Mouse (Mus musculus) neural tube, embryonic 15.5 days (tissue): ENCODE results near the gene Hnrnpd. TPM values are rescaled to one million over a fixed set of nuclear protein-coding genes. Genes with fewer than 3 reads are reported as not detected.

Source experiments
- ATAC-seq: fragments of 200-750 bp; cut with Nextera tagmentation; 2 replicates; pipeline ENCODE4 v1.8.0; 2017; ENCODE audit warnings: mild to moderate bottlenecking, moderate TSS enrichment, moderate library complexity; ENCODE audit not compliant: low FRiP score
- H3K27ac ChIP-seq: fragments of 300-500 bp; sonication (generic); replicated peaks from 2 replicates; pipeline ENCODE4 v1.5.1; 2015; ENCODE audit warnings: mild to moderate bottlenecking, inconsistent platforms
- H3K27me3 ChIP-seq: fragments of 300-500 bp; sonication (generic); replicated peaks from 2 replicates; pipeline ENCODE4 v1.6.1; 2015; ENCODE audit warnings: inconsistent platforms
- H3K36me3 ChIP-seq: fragments of 300-500 bp; sonication (generic); 2 replicates; pipeline ENCODE4 v1.6.1; 2015; ENCODE audit warnings: inconsistent platforms
- H3K4me1 ChIP-seq: fragments of 300-500 bp; sonication (generic); 2 replicates; pipeline ENCODE4 v1.6.1; 2015; ENCODE audit warnings: inconsistent platforms
- H3K4me2 ChIP-seq: fragments of 300-500 bp; sonication (generic); 2 replicates; pipeline ENCODE4 v1.6.1; 2015; ENCODE audit warnings: inconsistent platforms, mild to moderate bottlenecking, moderate library complexity
- H3K4me3 ChIP-seq: fragments of 300-500 bp; sonication (generic); replicated peaks from 2 replicates; pipeline ENCODE4 v1.5.1; 2015; ENCODE audit warnings: mild to moderate bottlenecking, inconsistent platforms
- H3K9ac ChIP-seq: fragments of 300-500 bp; sonication (generic); replicated peaks from 2 replicates; pipeline ENCODE4 v1.6.1; 2015; ENCODE audit warnings: mild to moderate bottlenecking, inconsistent platforms
- H3K9me3 ChIP-seq: fragments of 300-500 bp; sonication (generic); replicated peaks from 2 replicates; pipeline ENCODE4 v1.6.1; 2016; ENCODE audit warnings: inconsistent platforms
- WGBS: fragments of 180-500 bp; shearing (Covaris S2); methylation state at CpG from one replicate; pipeline ENCODE4 v1.1.7; 2015; ENCODE audit warnings: mixed read lengths; 5-methylcytosine and 5-hydroxymethylcytosine counted together
- polyA plus RNA-seq: library from polyadenylated mRNA; unstranded; fragments of >200 nt; fragmentation: Nextera tagmentation; extraction: Ambion mirVana; gene quantifications from 2 replicates; pipeline ENCODE4 v1.2.1, GENCODE M21; 2015

Hnrnpd gene
- polyA plus RNA-seq, 1 experiment from 2014 or later = 128 TPM

GRCm38 (mm10) chr5:100000048-100000447 is 21.3 kb upstream of the Hnrnpd start:
- Histone ChIP-seq H3K4me3 (no peak overlapping the region), H3K9ac (no peak overlapping the region), H3K27ac (no peak overlapping the region), H3K9me3 (0 out of 2 replicates have a peak, but pooled peaks cover 6% of the 10 kb centered on the region), H3K36me3 (no peaks in the 10 kb centered on the region), H3K4me1 (no peaks in the 10 kb centered on the region), H3K4me2 (no peak overlapping the region), H3K27me3 (no peaks in the 10 kb centered on the region)
- WGBS = 73% methylated on average over 7 of the region's 7 CpGs
- ATAC-seq = no peak

GRCm38 (mm10) chr5:99994680-99995079 is 15.9 kb upstream of the Hnrnpd start:
- H3K4me1 ChIP-seq = no peaks in the 10 kb centered on the region
- no peaks in the 10 kb centered on the region for H3K36me3 ChIP-seq
- H3K9me3 ChIP-seq = 0 out of 2 replicates have a peak, but pooled peaks cover 6% of the 10 kb centered on the region
- no peak overlapping the region for H3K4me2 ChIP-seq
- no peak overlapping the region for H3K27ac ChIP-seq
- 96% methylated on average over 3 of the region's 3 CpGs for WGBS
- no peak overlapping the region for H3K4me3 ChIP-seq
- H3K27me3 ChIP-seq = no peaks in the 10 kb centered on the region
- H3K9ac ChIP-seq = no peak overlapping the region
- ATAC-seq = no peak

DNA sequence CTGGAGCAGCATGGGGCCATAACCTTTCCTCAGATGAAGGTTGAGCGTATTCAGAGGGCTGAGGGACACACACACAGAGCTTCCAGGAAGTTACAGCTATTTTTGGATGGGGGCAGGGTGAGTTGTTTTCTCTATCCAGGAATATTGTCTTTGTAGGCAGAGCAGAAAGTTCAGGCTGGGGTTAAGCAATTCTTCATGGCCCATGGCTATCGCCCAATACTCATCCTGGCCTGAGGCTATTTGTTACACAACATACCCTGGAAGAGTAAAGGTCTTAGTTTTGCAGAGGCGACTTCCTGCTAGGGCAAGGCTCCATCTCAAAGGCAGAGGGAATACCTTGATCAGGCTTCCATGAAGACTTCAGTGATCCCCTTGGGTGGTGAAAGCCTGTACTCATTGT is 15.4 kb upstream of the Hnrnpd start:
- Histone ChIP-seq H3K36me3 (no peaks in the 10 kb centered on the region), H3K4me2 (no peak overlapping the region), H3K9me3 (0 out of 2 replicates have a peak, but pooled peaks cover 6% of the 10 kb centered on the region), H3K4me1 (no peaks in the 10 kb centered on the region), H3K27me3 (no peaks in the 10 kb centered on the region), H3K27ac (no peak overlapping the region), H3K9ac (no peak overlapping the region), H3K4me3 (no peak overlapping the region)
- ATAC-seq = no peak
- 77% methylated on average over 3 of the region's 3 CpGs for WGBS

DNA sequence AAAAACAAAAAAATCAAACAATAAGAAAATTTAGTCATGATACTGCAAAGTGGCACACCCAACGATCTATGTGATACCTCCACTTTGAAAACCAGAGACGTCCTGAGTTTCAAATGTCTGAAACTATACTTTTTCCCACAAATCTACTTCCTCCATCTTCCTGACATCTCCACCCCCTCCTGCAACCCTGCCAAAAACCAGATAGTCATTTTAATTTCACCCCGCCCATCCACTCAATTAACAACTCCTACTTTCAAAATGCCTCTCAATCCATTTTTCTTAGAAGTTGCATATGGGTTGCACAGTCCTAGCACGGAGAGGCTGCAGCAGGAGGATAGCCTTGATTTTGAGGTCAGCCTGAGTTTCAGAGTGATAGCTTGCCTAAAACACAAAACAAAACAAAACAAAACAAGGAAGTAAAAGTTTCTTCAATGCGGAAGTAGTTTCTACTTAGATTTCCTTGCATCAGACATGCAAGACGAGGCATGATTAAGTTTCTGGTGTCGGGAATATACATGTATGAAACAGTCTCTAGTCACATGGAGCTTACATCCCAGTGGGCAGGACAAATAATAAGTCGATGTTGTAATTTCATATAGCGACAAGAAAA is 4.8 kb upstream of the Hnrnpd start:
- no peak overlapping the region for H3K4me2 ChIP-seq
- no peaks in the 10 kb centered on the region for H3K36me3 ChIP-seq
- H3K4me1 ChIP-seq = 0 out of 2 replicates have a peak, but pooled peaks cover 8% of the 10 kb centered on the region
- H3K9me3 ChIP-seq = no peaks in the 10 kb centered on the region
- no peak for ATAC-seq
- WGBS = 94% methylated on average over 9 of the region's 9 CpGs
- no peak overlapping the region for H3K9ac ChIP-seq
- H3K27ac ChIP-seq = no peak overlapping the region
- no peaks in the 10 kb centered on the region for H3K27me3 ChIP-seq
- H3K4me3 ChIP-seq = no peak overlapping the region

- Histone ChIP-seq H3K4me1 (peaks cover 44% of the 10 kb centered on the region), H3K9ac (peak overlapping the region; percentile 85), H3K9me3 (no peaks in the 10 kb centered on the region), H3K27ac (peak overlapping the region; percentile 99), H3K36me3 (no peaks in the 10 kb centered on the region), H3K4me2 (peak overlapping the region; percentile 82), H3K4me3 (peak overlapping the region; percentile 66), H3K27me3 (no peaks in the 10 kb centered on the region)
- ATAC-seq = peak; percentile 46
- WGBS = under 1% methylated on average over 48 of the region's 50 CpGs
These were observed 1.0 kb downstream of the Hnrnpd start for GRCm38 (mm10) chr5:99977516-99978301.

GRCm38 (mm10) chr5:99976334-99976955 is 2.3 kb downstream of the Hnrnpd start:
- H3K9ac ChIP-seq = peak overlapping the region; percentile 85
- no peak for ATAC-seq
- 9% methylated on average over 8 of the region's 8 CpGs for WGBS
- no peaks in the 10 kb centered on the region for H3K27me3 ChIP-seq
- no peaks in the 10 kb centered on the region for H3K9me3 ChIP-seq
- peak overlapping the region; percentile 82 for H3K4me2 ChIP-seq
- H3K4me3 ChIP-seq = peak overlapping the region; percentile 66
- no peaks in the 10 kb centered on the region for H3K36me3 ChIP-seq
- no peak overlapping the region for H3K27ac ChIP-seq
- H3K4me1 ChIP-seq = peaks cover 44% of the 10 kb centered on the region

DNA sequence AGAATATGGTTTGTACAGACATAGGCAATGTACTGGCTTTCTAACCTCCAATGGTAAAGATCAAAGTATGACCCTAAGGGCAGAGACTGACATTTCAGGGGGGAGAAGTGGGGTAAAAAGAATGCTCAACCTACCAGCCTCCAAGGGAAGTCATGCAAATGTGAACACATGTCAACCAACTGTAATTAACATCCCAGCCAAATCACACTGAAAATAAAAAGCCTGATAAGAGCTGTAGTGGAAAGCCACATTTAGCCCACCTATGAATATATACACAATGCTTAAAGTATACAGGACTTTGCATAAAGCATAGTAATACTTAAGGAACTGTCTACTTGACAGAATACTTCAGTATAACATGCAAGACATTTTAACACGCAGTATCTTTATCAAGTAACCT is 3.0 kb downstream of the Hnrnpd start:
- Histone ChIP-seq H3K4me1 (peaks cover 44% of the 10 kb centered on the region), H3K36me3 (no peaks in the 10 kb centered on the region), H3K27ac (no peak overlapping the region), H3K9me3 (no peaks in the 10 kb centered on the region), H3K4me2 (peak overlapping the region; percentile 82), H3K4me3 (peak overlapping the region; percentile 13; the same call in 1 of the 2 replicates), H3K27me3 (no peaks in the 10 kb centered on the region), H3K9ac (no peak overlapping the region)
- 75% methylated on average over 1 of the region's 1 CpGs for WGBS
- ATAC-seq = no peak

DNA sequence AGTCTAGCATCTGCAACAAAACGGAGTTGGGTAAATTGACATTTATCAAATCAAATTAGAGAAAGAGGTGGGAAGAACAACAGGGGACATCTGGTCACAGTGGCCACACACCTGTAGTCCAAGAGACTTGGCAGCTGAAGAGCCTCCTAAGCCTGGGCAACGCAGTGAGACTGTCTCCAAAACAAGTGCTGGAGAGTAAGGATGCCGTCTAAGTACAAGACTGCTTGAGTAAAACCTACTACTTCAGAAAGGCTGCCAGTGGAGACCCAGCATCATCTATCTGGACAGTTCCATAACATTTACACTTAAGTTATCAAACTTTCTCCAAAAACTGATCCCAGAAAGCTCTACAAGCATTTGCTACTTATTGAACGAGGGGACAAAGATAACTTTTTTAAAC is 3.7 kb downstream of the Hnrnpd start:
- H3K4me1 ChIP-seq = peaks cover 39% of the 10 kb centered on the region
- no peak overlapping the region for H3K9ac ChIP-seq
- H3K9me3 ChIP-seq = no peaks in the 10 kb centered on the region
- no peaks in the 10 kb centered on the region for H3K27me3 ChIP-seq
- WGBS = 61% methylated on average over 4 of the region's 4 CpGs
- no peak overlapping the region for H3K4me3 ChIP-seq
- peak overlapping the region; percentile 82 for H3K4me2 ChIP-seq
- no peak for ATAC-seq
- H3K27ac ChIP-seq = no peak overlapping the region
- H3K36me3 ChIP-seq = no peaks in the 10 kb centered on the region

DNA sequence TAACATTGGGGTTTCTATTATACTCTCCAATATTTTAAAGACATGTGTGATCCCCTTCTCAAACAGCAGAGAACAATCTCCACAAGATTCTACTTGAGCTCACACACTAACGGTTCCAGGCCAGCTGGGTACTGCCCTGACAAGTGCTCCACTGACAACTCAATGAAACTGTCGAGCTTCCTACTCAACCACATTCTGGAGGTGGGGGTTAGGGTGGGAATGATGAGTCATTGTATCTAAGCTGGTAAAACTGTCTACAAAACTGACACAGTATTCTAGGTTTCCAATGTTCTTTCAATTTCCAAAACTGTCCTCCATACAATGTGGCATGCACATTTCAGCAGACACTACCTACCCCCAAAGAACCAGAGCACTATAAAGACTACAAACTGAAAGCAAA is 4.8 kb downstream of the Hnrnpd start:
- Histone ChIP-seq H3K36me3 (no peaks in the 10 kb centered on the region), H3K27me3 (no peaks in the 10 kb centered on the region), H3K9me3 (no peaks in the 10 kb centered on the region), H3K4me1 (peaks cover 36% of the 10 kb centered on the region), H3K27ac (no peak overlapping the region), H3K4me2 (no peak overlapping the region), H3K4me3 (no peak overlapping the region), H3K9ac (no peak overlapping the region)
- no peak for ATAC-seq
- WGBS = 35% methylated on average over 2 of the region's 2 CpGs

- 82% methylated on average over 2 of the region's 2 CpGs for WGBS
- H3K4me3 ChIP-seq = no peak overlapping the region
- H3K4me1 ChIP-seq = no peaks in the 10 kb centered on the region
- no peak overlapping the region for H3K4me2 ChIP-seq
- H3K9me3 ChIP-seq = no peaks in the 10 kb centered on the region
- no peak overlapping the region for H3K9ac ChIP-seq
- H3K27me3 ChIP-seq = no peaks in the 10 kb centered on the region
- no peak for ATAC-seq
- no peak overlapping the region for H3K27ac ChIP-seq
- H3K36me3 ChIP-seq = peaks cover 39% of the 10 kb centered on the region
These were observed 18.8 kb downstream of the Hnrnpd start for GRCm38 (mm10) chr5:99959960-99960359.

GRCm38 (mm10) chr5:99959236-99959936 is 19.4 kb downstream of the Hnrnpd start:
- WGBS = 61% methylated on average over 2 of the region's 2 CpGs
- peaks cover 36% of the 10 kb centered on the region for H3K36me3 ChIP-seq

More at GRCm38 (mm10) chr5:99959236-99959936, 19.4 kb downstream of the Hnrnpd start:
- Histone ChIP-seq H3K4me2 (no peak overlapping the region), H3K9me3 (no peaks in the 10 kb centered on the region), H3K9ac (no peak overlapping the region), H3K4me3 (no peak overlapping the region), H3K4me1 (no peaks in the 10 kb centered on the region), H3K27ac (no peak overlapping the region), H3K27me3 (no peaks in the 10 kb centered on the region)
- no peak for ATAC-seq
